Mouse (Mus musculus): Measurements from ENCODE around the gene Tmprss2.
"Not testable (repeated sequence)": the region's sequence is repeated elsewhere in the genome, so short reads cannot be mapped to it uniquely, and the experiment has no call there.

GRCm38 (mm10) chr16:97582876-97583275, 28.1 kb downstream of the Tmprss2 start:
- not testable (repeated sequence) for TF ChIP-seq POLR2A (IDR thresholded peaks at IDR 0.05; ENCODE audit: low read depth, low read length); CTCF (conservative IDR thresholded peaks at IDR 0.05; ENCODE audit: insufficient read depth, insufficient read length, low read depth, low read length)

Data from kidney, adult 2 months (tissue).